Mouse (Mus musculus) adrenal gland, postnatal 36 days (tissue): ENCODE results near the gene Adgrd1. TPM values are rescaled to one million over a fixed set of nuclear protein-coding genes. Genes with fewer than 3 reads are reported as not detected.
A peak's percentile ranks its signal among the peaks of the same experiment; 100 is the strongest.

Experiments
- DNase-seq, 2 experiments: peaks; one replicate each; pipeline ENCODE4 v3.0.0; 2021; ENCODE audit warnings: mixed read lengths in 1 of 2
- total RNA-seq, 2 experiments: library from RNA; stranded (reverse); gene quantifications; 2 replicates each; pipeline ENCODE4 v1.2.3; 2021

Adgrd1 gene
- total RNA-seq, 2 experiments from 2014 or later = 5.1 to 7.2 TPM

GRCm38 (mm10) chr5:129155902-129156311, 59.4 kb downstream of the Adgrd1 start:
- DNase-seq = no peak

GRCm38 (mm10) chr5:129161372-129162051, 65.0 kb downstream of the Adgrd1 start:
- no peak for DNase-seq

- no peak for DNase-seq
Observed at GRCm38 (mm10) chr5:129163416-129163815, 66.9 kb downstream of the Adgrd1 start.

- DNase-seq = peak; percentile 2 to 21
Observed at GRCm38 (mm10) chr5:129164091-129164490, 67.5 kb downstream of the Adgrd1 start.

- no peak for DNase-seq
Observed at GRCm38 (mm10) chr5:129164911-129165584, 68.5 kb downstream of the Adgrd1 start.

- DNase-seq = no peak
Observed at GRCm38 (mm10) chr5:129165595-129165994, 69.0 kb downstream of the Adgrd1 start.

GRCm38 (mm10) chr5:129169090-129169489, 72.5 kb downstream of the Adgrd1 start:
- no peak for DNase-seq

- DNase-seq = no peak
Observed at GRCm38 (mm10) chr5:129169567-129169966, 73.0 kb downstream of the Adgrd1 start.

- DNase-seq = no peak
Observed at GRCm38 (mm10) chr5:129172533-129172932, 76.0 kb downstream of the Adgrd1 start.

- DNase-seq = no peak
Observed at GRCm38 (mm10) chr5:129175925-129176324, 79.4 kb downstream of the Adgrd1 start.

- DNase-seq = peak; percentile 89 to 91
Observed at GRCm38 (mm10) chr5:129177697-129178511, 81.4 kb downstream of the Adgrd1 start.

- no peak for DNase-seq
Observed at GRCm38 (mm10) chr5:129179356-129179755, 82.8 kb downstream of the Adgrd1 start.

- DNase-seq = no peak
Observed at GRCm38 (mm10) chr5:129179995-129180714, 83.6 kb downstream of the Adgrd1 start.

- DNase-seq = no peak
Observed at GRCm38 (mm10) chr5:129180715-129181228, 84.2 kb downstream of the Adgrd1 start.

- DNase-seq = no peak
Observed at GRCm38 (mm10) chr5:129181450-129181849, 84.9 kb downstream of the Adgrd1 start.

- no peak for DNase-seq
Observed at GRCm38 (mm10) chr5:129182554-129182953, 86.0 kb downstream of the Adgrd1 start.

GRCm38 (mm10) chr5:129186260-129186659, 89.7 kb downstream of the Adgrd1 start:
- DNase-seq = peak; percentile 48 to 73

- no peak for DNase-seq
Observed at GRCm38 (mm10) chr5:129186926-129187325, 90.4 kb downstream of the Adgrd1 start.

GRCm38 (mm10) chr5:129189071-129189470, 92.5 kb downstream of the Adgrd1 start:
- no peak for DNase-seq

- DNase-seq = peak in 1 of 2 experiments; percentile 4
Observed at GRCm38 (mm10) chr5:129190077-129190476, 93.5 kb downstream of the Adgrd1 start.

GRCm38 (mm10) chr5:129196501-129196900, 100.0 kb downstream of the Adgrd1 start:
- no peak for DNase-seq

GRCm38 (mm10) chr5:129196971-129197519, 100.5 kb downstream of the Adgrd1 start:
- DNase-seq = no peak
